Mouse (Mus musculus) C2C12 (cell line): ENCODE results near the gene Dcun1d5.

ENCODE experiments used
- CTCF ChIP-seq: IDR thresholded peaks from one replicate; pipeline ENCODE4 v1.5.1; 2011; ENCODE audit not compliant: control insufficient read depth, insufficient read depth, insufficient read length
- MAX ChIP-seq: IDR thresholded peaks from one replicate; pipeline ENCODE4 v1.6.1; 2011; ENCODE audit warnings: mild to moderate bottlenecking, control low read depth

GRCm38 (mm10) chr9:7160688-7161087 is 23.6 kb upstream of the Dcun1d5 start:
- TF ChIP-seq CTCF (no peak), MAX (no peak)
